Mouse (Mus musculus): ENCODE measurements at regions not wholly inside any gene's neighbourhood (a gene's known extent, or its start where the extent isn't known, plus 50 kb on each side); places are given as distances from the start of the nearest gene placed in this dataset.

- TF ChIP-seq EP300 (IDR thresholded peaks at IDR 0.05) (no peak), CTCF (IDR thresholded peaks at IDR 0.05) (no peak)
Measured at GRCm38 (mm10) chr17:79969500-79969972, 73.6 kb upstream of the Atl2 start.

Data from lung, postnatal 0 days (tissue).